Mouse (Mus musculus) olfactory bulb, adult 2 months (tissue): ENCODE measurements at regions not wholly inside any gene's neighbourhood (a gene's known extent, or its start where the extent isn't known, plus 50 kb on each side); places are given as distances from the start of the nearest gene placed in this dataset.

ENCODE experiments used
- CTCF ChIP-seq: fragments of 200-500 bp; IDR thresholded peaks from 2 replicates; pipeline ENCODE4 v1.5.1; 2012; ENCODE audit warnings: low read depth, mild to moderate bottlenecking, low read length, moderate library complexity; ENCODE audit not compliant: insufficient read depth
- POLR2A ChIP-seq: fragments of 200-500 bp; IDR thresholded peaks from 2 replicates; pipeline ENCODE4 v1.6.1; 2012; ENCODE audit warnings: mild to moderate bottlenecking, low read depth, low read length, moderate library complexity; ENCODE audit not compliant: insufficient read depth

- TF ChIP-seq CTCF, result no peak
- no peak for TF ChIP-seq POLR2A
Measured at GRCm38 (mm10) chr1:88907766-88908463, 162.3 kb upstream of the Sh3bp4 start.
